Mouse (Mus musculus): ENCODE measurements around the gene Sarnp.
A peak's percentile ranks its signal among the peaks of the same experiment; 100 is the strongest.

The Sarnp gene

GRCm38 (mm10) chr10:128918246-128918645 lies 101.1 kb downstream of the Sarnp start:
- no peak for DNase-seq

GRCm38 (mm10) chr10:128919203-128919631 lies 102.1 kb downstream of the Sarnp start:
- no peak for DNase-seq

GRCm38 (mm10) chr10:128919966-128920365 lies 102.8 kb downstream of the Sarnp start:
- no peak for DNase-seq

- no peak for DNase-seq
These were observed 103.6 kb downstream of the Sarnp start for GRCm38 (mm10) chr10:128920736-128921161.

- no peak for DNase-seq
These were observed 104.1 kb downstream of the Sarnp start for GRCm38 (mm10) chr10:128921251-128921650.

- DNase-seq = no peak
These were observed 105.0 kb downstream of the Sarnp start for GRCm38 (mm10) chr10:128921883-128922821.

- no peak for DNase-seq
These were observed 105.6 kb downstream of the Sarnp start, which contains the start of gene Rdh5 for GRCm38 (mm10) chr10:128922822-128923012. TSS of gene Rdh5 (minus strand) at chr10:128922888.

GRCm38 (mm10) chr10:128923013-128923691 lies 106.0 kb downstream of the Sarnp start:
- peak; percentile 95 for DNase-seq

GRCm38 (mm10) chr10:128923935-128924334 lies 106.8 kb downstream of the Sarnp start, which contains the start of gene Bloc1s1:
TSS of gene Bloc1s1 (minus strand) at chr10:128924035.
- DNase-seq = no peak

Measured in thymus, postnatal 14 days (tissue).